ENCODE assay signal across 12 mouse cellular contexts in the genomic region with DNA sequence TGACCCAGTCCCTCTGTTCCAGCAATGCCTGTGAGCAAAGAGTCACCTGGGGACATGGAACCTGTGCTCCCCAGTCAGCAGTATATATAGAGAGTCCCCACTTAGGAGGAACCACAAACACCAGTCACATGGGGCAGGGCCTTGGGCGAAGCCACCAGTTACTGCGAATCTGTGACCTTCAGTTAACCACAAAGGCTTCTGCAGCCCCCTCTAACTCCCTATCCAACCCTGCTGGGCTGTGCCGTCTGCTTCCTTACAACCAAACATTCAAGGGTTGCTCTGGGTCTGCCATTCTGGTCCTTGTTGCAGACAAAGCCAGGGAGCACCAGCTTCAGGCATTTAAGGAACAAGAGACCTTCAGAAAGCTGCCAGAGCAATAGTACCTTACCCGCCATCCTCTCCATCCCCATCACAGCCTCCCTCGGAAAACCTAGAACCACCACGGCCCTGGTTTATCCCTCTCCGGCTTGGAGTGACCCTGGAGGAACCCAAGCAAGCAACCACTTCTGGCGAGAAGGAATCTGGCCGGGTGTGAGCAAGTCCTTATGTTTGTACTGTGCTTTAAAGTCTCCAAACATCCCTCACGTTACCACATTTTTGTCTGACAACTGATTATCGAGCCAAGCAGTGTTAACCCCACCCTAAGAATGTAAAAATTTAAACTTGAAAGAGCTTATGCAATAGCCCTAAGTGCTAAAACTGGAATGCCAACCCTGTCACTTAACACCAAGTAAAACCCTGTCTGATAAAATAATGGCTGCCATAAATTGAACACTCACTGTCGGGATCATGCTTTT. TPM values are rescaled to one million over a fixed set of nuclear protein-coding genes. Genes with fewer than 3 reads are reported as not detected.
A peak's percentile ranks its signal among the peaks of the same experiment; 100 is the strongest.
DNase-seq lines count a peak whose midpoint lies in the region; ATAC-seq and TF ChIP-seq lines count a peak whose summit lies in the region.
"Had no signal": no experiment of that assay in that cellular context is flagged by ENCODE, and none has a peak within 500 bp of the region (broad histone marks: within the 10 kb centered on the region; RNA-seq: fewer than 3 reads in every experiment).

No protein-coding gene starts in this region.

- H3K4me3 ChIP-seq in kidney, embryonic 15.5 days (replicated peaks): no peak overlapping the region
- H3K4me3 ChIP-seq in embryonic facial prominence, embryonic 14.5 days (ENCODE audit: low read depth, low read length): no peak overlapping the region
- H3K4me3 ChIP-seq in lung, adult 2 months (replicated peaks; ENCODE audit: extremely low read depth, low read depth, low read length): no peak overlapping the region
- H3K4me3 ChIP-seq in stomach, embryonic 16.5 days (replicated peaks; ENCODE audit: low read length): no peak overlapping the region
- H3K4me3 ChIP-seq in cerebellum, adult 2 months (replicated peaks; ENCODE audit: insufficient read depth, low read depth, low read length): no peak overlapping the region
- H3K4me3 ChIP-seq in forebrain, embryonic 12.5 days (replicated peaks): no peak overlapping the region

- H3K36me3 ChIP-seq in kidney, embryonic 15.5 days: no peaks in the 10 kb centered on the region
- H3K36me3 ChIP-seq in embryonic facial prominence, embryonic 14.5 days (ENCODE audit: control insufficient read depth, insufficient read depth, low read length): no peaks in the 10 kb centered on the region
- no peaks in the 10 kb centered on the region for H3K36me3 ChIP-seq in stomach, embryonic 16.5 days (ENCODE audit: control insufficient read depth, insufficient read depth, low read length)
- H3K36me3 ChIP-seq in forebrain, embryonic 12.5 days (replicated peaks): no peaks in the 10 kb centered on the region

- DNase-seq in kidney, adult 11 months: no peak
- peak; percentile 70 for DNase-seq in embryonic facial prominence, embryonic 14.5 days (ENCODE audit: low spot score)
- DNase-seq in lung, adult 2 months: peak; percentile 23
- no peak for DNase-seq in cerebellum, adult 2 months
- DNase-seq in frontal cortex, postnatal 25 days (ENCODE audit: low spot score in 2 of 2): no peak
- DNase-seq: forebrain, postnatal 0 days; heart, adult 11 months; kidney, postnatal 10 days; left cerebral cortex, postnatal 4 days had no signal

- TF ChIP-seq CTCF in lung, adult 2 months (IDR thresholded peaks at IDR 0.05; ENCODE audit: insufficient read depth, low read length): no peak
- no peak for TF ChIP-seq CTCF in cerebellum, adult 2 months (IDR thresholded peaks at IDR 0.05; ENCODE audit: borderline replicate concordance, insufficient read depth, low read depth, low read length)

- ATAC-seq in kidney, embryonic 15.5 days (replicated peaks; ENCODE audit: low FRiP score): no peak
- peak; percentile 68 for ATAC-seq in embryonic facial prominence, embryonic 14.5 days (ENCODE audit: low read depth)
- peak; percentile 37 for ATAC-seq in stomach, embryonic 16.5 days (ENCODE audit: insufficient read depth, low FRiP score)
- ATAC-seq in forebrain, embryonic 12.5 days (ENCODE audit: low FRiP score): no peak
- ATAC-seq: forebrain, postnatal 0 days had no signal

- H3K9ac ChIP-seq in kidney, embryonic 15.5 days: no peak overlapping the region
- no peak overlapping the region for H3K9ac ChIP-seq in embryonic facial prominence, embryonic 14.5 days (ENCODE audit: low read depth, low read length)
- H3K9ac ChIP-seq in stomach, embryonic 16.5 days (ENCODE audit: low read length): no peak overlapping the region
- H3K9ac ChIP-seq in forebrain, embryonic 12.5 days: no peak overlapping the region
- H3K9ac ChIP-seq: forebrain, postnatal 0 days had no signal

- TF ChIP-seq POLR2A in lung, adult 2 months (IDR thresholded peaks at IDR 0.05; ENCODE audit: borderline replicate concordance, extremely low read depth, low read depth, low read length): no peak
- no peak for TF ChIP-seq POLR2A in cerebellum, adult 2 months (IDR thresholded peaks at IDR 0.05; ENCODE audit: borderline replicate concordance, insufficient read depth, low read length)

- no peaks in the 10 kb centered on the region for H3K27me3 ChIP-seq in kidney, embryonic 15.5 days
- H3K27me3 ChIP-seq in embryonic facial prominence, embryonic 14.5 days (replicated peaks; ENCODE audit: control insufficient read depth, insufficient read depth, low read length): no peaks in the 10 kb centered on the region
- H3K27me3 ChIP-seq in stomach, embryonic 16.5 days (ENCODE audit: control insufficient read depth, insufficient read depth, low read length): no peaks in the 10 kb centered on the region
- H3K27me3 ChIP-seq in cerebellum, adult 2 months (ENCODE audit: control insufficient read depth, insufficient read depth, low read length): no peaks in the 10 kb centered on the region
- no peaks in the 10 kb centered on the region for H3K27me3 ChIP-seq in forebrain, embryonic 12.5 days

- no peak overlapping the region for H3K4me2 ChIP-seq in kidney, embryonic 15.5 days
- no peak overlapping the region for H3K4me2 ChIP-seq in embryonic facial prominence, embryonic 14.5 days (ENCODE audit: low read depth, low read length)
- H3K4me2 ChIP-seq in stomach, embryonic 16.5 days (ENCODE audit: low read depth, low read length): no peak overlapping the region
- no peak overlapping the region for H3K4me2 ChIP-seq in forebrain, embryonic 12.5 days

- WGBS in kidney, embryonic 15.5 days: 48% methylated on average over 12 of the region's 12 CpGs
- WGBS in embryonic facial prominence, embryonic 14.5 days: 60% methylated on average over 12 of the region's 12 CpGs
- 52% methylated on average over 12 of the region's 12 CpGs for WGBS in lung, adult 2 months
- whole genome bisulfite sequencing in stomach, embryonic 16.5 days: 36% methylated on average over 12 of the region's 12 CpGs
- WGBS in cerebellum, adult 2 months: 89% methylated on average over 12 of the region's 12 CpGs
- WGBS in forebrain, embryonic 12.5 days: 87% methylated on average over 12 of the region's 12 CpGs

- H3K9me3 ChIP-seq in kidney, embryonic 15.5 days (replicated peaks): no peaks in the 10 kb centered on the region
- H3K9me3 ChIP-seq in embryonic facial prominence, embryonic 14.5 days (ENCODE audit: control insufficient read depth, low read length): no peaks in the 10 kb centered on the region
- no peaks in the 10 kb centered on the region for H3K9me3 ChIP-seq in stomach, embryonic 16.5 days (replicated peaks; ENCODE audit: control insufficient read depth, low read length)
- H3K9me3 ChIP-seq in forebrain, embryonic 12.5 days: no peaks in the 10 kb centered on the region; the same call in 1 of the 2 replicates

- 0 out of 2 replicates have a peak overlapping the region, but pooled peaks have one; percentile 10 for H3K27ac ChIP-seq in kidney, embryonic 15.5 days
- 0 out of 2 replicates have a peak overlapping the region, but pooled peaks have one; percentile 1 for H3K27ac ChIP-seq in embryonic facial prominence, embryonic 14.5 days (replicated peaks; ENCODE audit: low read depth, low read length)
- peak overlapping the region; percentile 45 for H3K27ac ChIP-seq in stomach, embryonic 16.5 days (ENCODE audit: low read length)
- H3K27ac ChIP-seq in cerebellum, adult 2 months (ENCODE audit: insufficient read depth, low read length): no peak overlapping the region
- no peak overlapping the region for H3K27ac ChIP-seq in forebrain, embryonic 12.5 days

- peaks cover 16% of the 10 kb centered on the region; the same call in 1 of the 2 replicates for H3K4me1 ChIP-seq in kidney, embryonic 15.5 days
- 0 out of 2 replicates have a peak, but pooled peaks cover 10% of the 10 kb centered on the region for H3K4me1 ChIP-seq in embryonic facial prominence, embryonic 14.5 days (ENCODE audit: control insufficient read depth, insufficient read depth, low read length)
- peaks cover 7% of the 10 kb centered on the region; the same call in 1 of the 2 replicates for H3K4me1 ChIP-seq in lung, adult 2 months (ENCODE audit: control insufficient read depth, insufficient read depth, low read length)
- peaks cover 9% of the 10 kb centered on the region; the same call in 1 of the 2 replicates for H3K4me1 ChIP-seq in stomach, embryonic 16.5 days (ENCODE audit: control insufficient read depth, insufficient read depth, low read length)
- no peaks in the 10 kb centered on the region for H3K4me1 ChIP-seq in cerebellum, adult 2 months (ENCODE audit: control insufficient read depth, insufficient read depth, low read length)
- H3K4me1 ChIP-seq in forebrain, embryonic 12.5 days: peaks cover 8% of the 10 kb centered on the region

RNA-seq across cellular contexts. Expression of a gene that starts 28.7 kb away (rescaled TPM):
- 19.6 and 21.5 TPM in 2 replicates for polyA plus RNA-seq in kidney, embryonic 15.5 days (2015; fragmentation: Nextera tagmentation; extraction: Ambion mirVana)
- 14.8 and 18.2 TPM in 2 replicates for polyA plus RNA-seq in embryonic facial prominence, embryonic 14.5 days (2014; fragmentation: Nextera tagmentation; extraction: Ambion mirVana)
- polyA plus RNA-seq in lung, adult 2 months (2012; rRNA removed): 8.4 and 8.9 TPM in 2 replicates
- 16.2 and 18.5 TPM in 2 replicates for polyA plus RNA-seq in stomach, embryonic 16.5 days (2015; fragmentation: Nextera tagmentation; extraction: Ambion mirVana)
- polyA plus RNA-seq in cerebellum, adult 2 months (2012; rRNA removed): 27.7 and 29.6 TPM in 2 replicates
- 43.2 and 44.1 TPM in 2 replicates for polyA plus RNA-seq in forebrain, embryonic 12.5 days (2016; fragmentation: Nextera tagmentation; extraction: Ambion mirVana)

RNA-seq across cellular contexts. Expression of a gene that starts 32.7 kb away (rescaled TPM):
- polyA plus RNA-seq in kidney, embryonic 15.5 days (2015; fragmentation: Nextera tagmentation; extraction: Ambion mirVana): 0.28 and 0.65 TPM in 2 replicates
- 1.2 and 1.8 TPM in 2 replicates for polyA plus RNA-seq in embryonic facial prominence, embryonic 14.5 days (2014; fragmentation: Nextera tagmentation; extraction: Ambion mirVana)
- polyA plus RNA-seq in lung, adult 2 months (2012; rRNA removed): 11.7 and 12.9 TPM in 2 replicates
- 0.41 and 0.49 TPM in 2 replicates for polyA plus RNA-seq in stomach, embryonic 16.5 days (2015; fragmentation: Nextera tagmentation; extraction: Ambion mirVana)
- 47.5 and 53.1 TPM in 2 replicates for polyA plus RNA-seq in cerebellum, adult 2 months (2012; rRNA removed)
- polyA plus RNA-seq in forebrain, embryonic 12.5 days (2016; fragmentation: Nextera tagmentation; extraction: Ambion mirVana): 0.97 and 1.1 TPM in 2 replicates

Comparison
In these comparisons a context has a peak if more than half of its experiments do, and no peak if none do; other contexts are left out.
1. ATAC-seq: peak in embryonic facial prominence, embryonic 14.5 days (single experiment) and stomach, embryonic 16.5 days (single experiment); none in kidney, embryonic 15.5 days (single experiment) and forebrain, embryonic 12.5 days (single experiment).
2. H3K27ac ChIP-seq: peak in kidney, embryonic 15.5 days (single experiment), embryonic facial prominence, embryonic 14.5 days (single experiment) and stomach, embryonic 16.5 days (single experiment); none in cerebellum, adult 2 months (single experiment) and forebrain, embryonic 12.5 days (single experiment).
3. DNase-seq: peak in embryonic facial prominence, embryonic 14.5 days (single experiment) and lung, adult 2 months (single experiment); none in kidney, adult 11 months (single experiment), cerebellum, adult 2 months (0 of 2) and frontal cortex, postnatal 25 days (0 of 2).